Comparison of ENCODE assay signal across 28 mouse cellular contexts in genomic region chr2:67438309-67438708, GRCm38 (mm10). TPM values are rescaled to one million over a fixed set of nuclear protein-coding genes. Genes with fewer than 3 reads are reported as not detected.
DNase-seq lines count a peak whose midpoint lies in the region; ATAC-seq and TF ChIP-seq lines count a peak whose summit lies in the region.
"Had no signal": no experiment of that assay in that cellular context is flagged by ENCODE, and none has a peak within 500 bp of the region (broad histone marks: within the 10 kb centered on the region; RNA-seq: fewer than 3 reads in every experiment).

No protein-coding gene starts in this region.

- DNase-seq in liver: peak; percentile 3
- DNase-seq in liver, postnatal 0 days: no peak
- DNase-seq in liver, embryonic 11.5 days (ENCODE audit: low spot score): no peak
- DNase-seq in liver, embryonic 13.5 days: peak; percentile 5
- no peak for DNase-seq in left cerebral cortex, postnatal 10 days (ENCODE audit: extremely low spot score in 1 of 2, low spot score in 2 of 2)
- DNase-seq in retina, postnatal 1 day: no peak
- DNase-seq in kidney, adult 18-20 months: no peak
- DNase-seq: adrenal gland, adult 2 months; adrenal gland, adult 8-10 months; adrenal gland, postnatal 10 days; adrenal gland, postnatal 14 days; adrenal gland, postnatal 25 days; adrenal gland, postnatal 36 days; B cell, adult 2 months; cerebellum, adult 11 months; cerebellum, adult 11-12 months had no signal

- no peak overlapping the region for H3K4me2 ChIP-seq in liver, postnatal 0 days (ENCODE audit: low read depth, low read length)
- no peak overlapping the region for H3K4me2 ChIP-seq in liver, embryonic 11.5 days
- H3K4me2 ChIP-seq in liver, embryonic 12.5 days: no peak overlapping the region
- H3K4me2 ChIP-seq in liver, embryonic 13.5 days: no peak overlapping the region

- H3K27ac ChIP-seq in liver, postnatal 0 days (ENCODE audit: low read depth): no peak overlapping the region
- no peak overlapping the region for H3K27ac ChIP-seq in liver, embryonic 11.5 days (ENCODE audit: low read depth, low read length)
- H3K27ac ChIP-seq in liver, embryonic 12.5 days: no peak overlapping the region
- H3K27ac ChIP-seq in liver, embryonic 13.5 days: no peak overlapping the region

- H3K27me3 ChIP-seq in liver, postnatal 0 days (ENCODE audit: insufficient read depth, low read length): no peaks in the 10 kb centered on the region
- H3K27me3 ChIP-seq in liver, embryonic 11.5 days (replicated peaks; ENCODE audit: control insufficient read depth, insufficient read depth, low read length): no peaks in the 10 kb centered on the region
- no peaks in the 10 kb centered on the region for H3K27me3 ChIP-seq in liver, embryonic 12.5 days (replicated peaks)
- H3K27me3 ChIP-seq in liver, embryonic 13.5 days: no peaks in the 10 kb centered on the region
- H3K27me3 ChIP-seq: CH12.LX had no signal

- no peak for TF ChIP-seq CTCF in liver, postnatal 0 days (IDR thresholded peaks at IDR 0.05; ENCODE audit: low read depth)

- no peak for TF ChIP-seq EP300 in liver, postnatal 0 days (IDR thresholded peaks at IDR 0.05; ENCODE audit: low read depth)

- no peak overlapping the region for H3K4me3 ChIP-seq in liver, postnatal 0 days (ENCODE audit: low read depth, low read length)
- H3K4me3 ChIP-seq in liver, embryonic 11.5 days (ENCODE audit: low read depth, low read length): no peak overlapping the region
- no peak overlapping the region for H3K4me3 ChIP-seq in liver, embryonic 12.5 days
- no peak overlapping the region for H3K4me3 ChIP-seq in liver, embryonic 13.5 days (replicated peaks)

- intact Hi-C loops in left cerebral cortex, postnatal 10 days (cut with DNase I): no loop called here

- 56% methylated on average over 8 of the region's 8 CpGs for WGBS in liver, postnatal 0 days (ENCODE audit: insufficient replicate concordance)
- 37% methylated on average over 8 of the region's 8 CpGs for WGBS in liver, embryonic 11.5 days
- WGBS in liver, embryonic 12.5 days (ENCODE audit: insufficient replicate concordance): 11% methylated on average over 8 of the region's 8 CpGs
- 20% methylated on average over 8 of the region's 8 CpGs for WGBS in liver, embryonic 13.5 days (ENCODE audit: insufficient replicate concordance)

- H3K36me3 ChIP-seq in liver, postnatal 0 days (replicated peaks; ENCODE audit: insufficient read depth, low read length): no peaks in the 10 kb centered on the region
- H3K36me3 ChIP-seq in liver, embryonic 11.5 days (ENCODE audit: control insufficient read depth, insufficient read depth, low read length): no peaks in the 10 kb centered on the region
- no peaks in the 10 kb centered on the region for H3K36me3 ChIP-seq in liver, embryonic 12.5 days
- no peaks in the 10 kb centered on the region for H3K36me3 ChIP-seq in liver, embryonic 13.5 days
- H3K36me3 ChIP-seq: G1E had no signal

- H3K9ac ChIP-seq in liver, postnatal 0 days (replicated peaks): no peak overlapping the region
- no peak overlapping the region for H3K9ac ChIP-seq in liver, embryonic 11.5 days (ENCODE audit: low read depth, low read length)
- H3K9ac ChIP-seq in liver, embryonic 12.5 days: no peak overlapping the region
- H3K9ac ChIP-seq in liver, embryonic 13.5 days: no peak overlapping the region

- no peaks in the 10 kb centered on the region for H3K4me1 ChIP-seq in liver, postnatal 0 days (ENCODE audit: insufficient read depth)
- H3K4me1 ChIP-seq in liver, embryonic 11.5 days (replicated peaks; ENCODE audit: control insufficient read depth, insufficient read depth, low read length): no peaks in the 10 kb centered on the region
- H3K4me1 ChIP-seq in liver, embryonic 12.5 days: no peaks in the 10 kb centered on the region
- H3K4me1 ChIP-seq in liver, embryonic 13.5 days (replicated peaks): no peaks in the 10 kb centered on the region

- ATAC-seq in liver, postnatal 0 days: no peak
- peak; percentile 84 for ATAC-seq in liver, embryonic 11.5 days (replicated peaks; ENCODE audit: low FRiP score)
- ATAC-seq in liver, embryonic 12.5 days: peak; percentile 65
- 0 out of 2 replicates have a peak, but pooled peaks have one; percentile 34 for ATAC-seq in liver, embryonic 13.5 days (ENCODE audit: low read depth)
- ATAC-seq: activated CD4-positive, CD25-positive, alpha-beta regulatory T cell, adult 4 months; CD4-positive, CD25-positive, alpha-beta regulatory T cell, adult 4 months; Patski had no signal

- H3K9me3 ChIP-seq in liver, postnatal 0 days (ENCODE audit: low read length): no peaks in the 10 kb centered on the region
- no peaks in the 10 kb centered on the region for H3K9me3 ChIP-seq in liver, embryonic 11.5 days (ENCODE audit: control insufficient read depth, low read length)
- no peaks in the 10 kb centered on the region for H3K9me3 ChIP-seq in liver, embryonic 12.5 days (replicated peaks)
- H3K9me3 ChIP-seq in liver, embryonic 13.5 days (replicated peaks): no peaks in the 10 kb centered on the region

RNA-seq across cellular contexts. Expression of gene Gm26727, which starts 5.3 kb away (rescaled TPM):
- polyA plus RNA-seq in liver, postnatal 0 days (2015; fragmentation: Nextera tagmentation; extraction: Ambion mirVana): not detected in 2 replicates
- polyA plus RNA-seq in liver, embryonic 11.5 days (2014; fragmentation: Nextera tagmentation; extraction: Ambion mirVana): not detected in 2 replicates
- not detected in 2 replicates for polyA plus RNA-seq in liver, embryonic 12.5 days (2016; fragmentation: Nextera tagmentation; extraction: Ambion mirVana)
- polyA plus RNA-seq in liver, embryonic 13.5 days (2015; fragmentation: Nextera tagmentation; extraction: Ambion mirVana): not detected in 2 replicates
- not detected for total RNA-seq in left cerebral cortex, postnatal 10 days (2021)
- total RNA-seq: adrenal gland, adult 18-20 months; adrenal gland, adult 2 months; adrenal gland, adult 8-10 months; adrenal gland, postnatal 10 days; adrenal gland, postnatal 14 days; adrenal gland, postnatal 25 days; adrenal gland, postnatal 36 days; adrenal gland, postnatal 4 days; CH12.LX; ES-E14; G1E; MEL had no signal
- polyA plus RNA-seq: activated CD4-positive, CD25-positive, alpha-beta regulatory T cell, adult 4 months; adrenal gland, adult 2 months; brain, embryonic 14.5 days; C2C12; CD4-positive, CD25-positive, alpha-beta regulatory T cell, adult 4 months; G1E; Patski had no signal

RNA-seq across cellular contexts. Expression of gene Xirp2, which starts 7.5 kb away (rescaled TPM):
- 0.04 TPM in 1 of 2 replicates, not detected in the other for polyA plus RNA-seq in liver, postnatal 0 days (2015; fragmentation: Nextera tagmentation; extraction: Ambion mirVana)
- 0.01 TPM in 1 of 2 replicates, not detected in the other for polyA plus RNA-seq in liver, embryonic 11.5 days (2014; fragmentation: Nextera tagmentation; extraction: Ambion mirVana)
- not detected in 2 replicates for polyA plus RNA-seq in liver, embryonic 12.5 days (2016; fragmentation: Nextera tagmentation; extraction: Ambion mirVana)
- not detected in 2 replicates for polyA plus RNA-seq in liver, embryonic 13.5 days (2015; fragmentation: Nextera tagmentation; extraction: Ambion mirVana)
- total RNA-seq in left cerebral cortex, postnatal 10 days (2021): under 1 TPM in 1 of 2 experiments, not detected in 1; 0.02 TPM
- total RNA-seq: adrenal gland, adult 2 months; adrenal gland, adult 8-10 months; adrenal gland, postnatal 14 days; adrenal gland, postnatal 25 days; CH12.LX; MEL had no signal
- polyA plus RNA-seq: activated CD4-positive, CD25-positive, alpha-beta regulatory T cell, adult 4 months; adrenal gland, adult 2 months; brain, embryonic 14.5 days; C2C12; CD4-positive, CD25-positive, alpha-beta regulatory T cell, adult 4 months; G1E; Patski had no signal

RNA-seq across cellular contexts. Expression of gene Gm21830, which starts 24.8 kb away (rescaled TPM):
- not detected in 2 replicates for polyA plus RNA-seq in liver, postnatal 0 days (2015; fragmentation: Nextera tagmentation; extraction: Ambion mirVana)
- not detected in 2 replicates for polyA plus RNA-seq in liver, embryonic 11.5 days (2014; fragmentation: Nextera tagmentation; extraction: Ambion mirVana)
- polyA plus RNA-seq in liver, embryonic 12.5 days (2016; fragmentation: Nextera tagmentation; extraction: Ambion mirVana): not detected in 2 replicates
- polyA plus RNA-seq in liver, embryonic 13.5 days (2015; fragmentation: Nextera tagmentation; extraction: Ambion mirVana): not detected in 2 replicates
- not detected for total RNA-seq in left cerebral cortex, postnatal 10 days (2021)
- total RNA-seq: adrenal gland, adult 18-20 months; adrenal gland, adult 2 months; adrenal gland, adult 8-10 months; adrenal gland, postnatal 10 days; adrenal gland, postnatal 14 days; adrenal gland, postnatal 25 days; adrenal gland, postnatal 36 days; adrenal gland, postnatal 4 days; CH12.LX; ES-E14; G1E; MEL had no signal
- polyA plus RNA-seq: activated CD4-positive, CD25-positive, alpha-beta regulatory T cell, adult 4 months; adrenal gland, adult 2 months; brain, embryonic 14.5 days; C2C12; CD4-positive, CD25-positive, alpha-beta regulatory T cell, adult 4 months; G1E; Patski had no signal

Comparison
In these comparisons a context has a peak if more than half of its experiments do, and no peak if none do; other contexts are left out.
1. DNase-seq: peak in liver (single experiment) and liver, embryonic 13.5 days (single experiment); none in liver, postnatal 0 days (single experiment), liver, embryonic 11.5 days (single experiment), left cerebral cortex, postnatal 10 days (0 of 2), retina, postnatal 1 day (single experiment) and kidney, adult 18-20 months (single experiment).